Mouse (Mus musculus) MEL (cell line): ENCODE results near the gene Daam1. TPM values are rescaled to one million over a fixed set of nuclear protein-coding genes. Genes with fewer than 3 reads are reported as not detected.

Source experiments
- DNase-seq: peaks from one replicate; pipeline ENCODE4 v3.0.0; 2011; ENCODE audit warnings: low read depth, low spot score
- H3K27ac ChIP-seq: 2 replicates; pipeline ENCODE4 v1.5.1; 2012; ENCODE audit warnings: low read depth, mild to moderate bottlenecking, control low read depth, low read length, moderate library complexity; ENCODE audit not compliant: control insufficient read depth
- H3K27me3 ChIP-seq, 2 experiments: fragments of 150-350 bp in 1 of 2; sonication (generic) in 1 of 2; 2 replicates each; pipeline ENCODE4 v1.6.1; 2012; ENCODE audit warnings: low read length in 2 of 2, mild to moderate bottlenecking in 2 of 2, improper control_type of control experiment in 1 of 2, moderate library complexity in 1 of 2; ENCODE audit not compliant: insufficient read depth in 2 of 2, control insufficient read depth in 1 of 2
- H3K36me3 ChIP-seq, 2 experiments: 2 replicates each; pipeline ENCODE4 v1.6.1; 2012 to 2014; ENCODE audit warnings: low read length in 2 of 2, improper control_type of control experiment in 1 of 2, inconsistent platforms in 1 of 2, mild to moderate bottlenecking in 1 of 2; ENCODE audit not compliant: insufficient read depth in 2 of 2, control insufficient read depth in 1 of 2
- H3K4me1 ChIP-seq, 2 experiments: fragments of 150-350 bp in 1 of 2; sonication (generic) in 1 of 2; 2 replicates each; pipeline ENCODE4 v1.6.1; 2012; ENCODE audit warnings: low read length in 2 of 2, improper control_type of control experiment in 1 of 2, mild to moderate bottlenecking in 1 of 2; ENCODE audit not compliant: insufficient read depth in 2 of 2, control insufficient read depth in 1 of 2
- H3K4me3 ChIP-seq, 2 experiments: fragments of 150-350 bp in 1 of 2; sonication (generic) in 1 of 2; 2 replicates each; pipeline ENCODE4 v1.5.1; 2012; ENCODE audit warnings: low read depth in 2 of 2, low read length in 2 of 2, mild to moderate bottlenecking in 2 of 2, moderate library complexity in 2 of 2, control low read depth in 1 of 2, improper control_type of control experiment in 1 of 2; ENCODE audit not compliant: control insufficient read depth in 1 of 2, insufficient read depth in 1 of 2
- H3K79me2 ChIP-seq: 2 replicates; pipeline ENCODE4 v1.6.1; 2012; ENCODE audit warnings: mild to moderate bottlenecking, low read length, moderate library complexity; ENCODE audit not compliant: control insufficient read depth, poor library complexity, insufficient read depth
- H3K9ac ChIP-seq: 2 replicates; pipeline ENCODE4 v1.6.1; 2012; ENCODE audit warnings: low read depth, mild to moderate bottlenecking, control low read depth, low read length, moderate library complexity; ENCODE audit not compliant: control insufficient read depth, poor library complexity, severe bottlenecking
- H3K9me3 ChIP-seq: fragments of 150-350 bp; sonication (generic); replicated peaks from 2 replicates; pipeline ENCODE4 v1.6.1; 2012; ENCODE audit warnings: mild to moderate bottlenecking, low read length, improper control_type of control experiment, moderate library complexity; ENCODE audit not compliant: insufficient read depth
- BHLHE40 ChIP-seq: IDR thresholded peaks from 2 replicates; pipeline ENCODE4 v1.6.1; 2012; ENCODE audit warnings: low read depth, mild to moderate bottlenecking, inconsistent platforms, low read length, improper control_type of control experiment, borderline replicate concordance
- CHD1 ChIP-seq: IDR thresholded peaks from 2 replicates; pipeline ENCODE4 v1.6.1; 2012; ENCODE audit warnings: low read depth, mild to moderate bottlenecking, inconsistent platforms, low read length, improper control_type of control experiment
- ELF1 ChIP-seq: IDR thresholded peaks from 2 replicates; pipeline ENCODE4 v1.6.1; 2014; ENCODE audit warnings: low read depth, mild to moderate bottlenecking, inconsistent platforms, low read length, improper control_type of control experiment, moderate library complexity
- EP300 ChIP-seq, 2 experiments: IDR thresholded peaks; 2 replicates each; pipeline ENCODE4 v1.6.1; 2011; ENCODE audit warnings: improper control_type of control experiment in 2 of 2, low read length in 2 of 2, low read depth in 1 of 2, mild to moderate bottlenecking in 1 of 2
- ETS1 ChIP-seq: IDR thresholded peaks from 2 replicates; pipeline ENCODE4 v1.6.1; 2012; ENCODE audit warnings: low read depth, mild to moderate bottlenecking, inconsistent platforms, low read length, improper control_type of control experiment, moderate library complexity
- GABPA ChIP-seq: IDR thresholded peaks from 2 replicates; pipeline ENCODE4 v1.6.1; 2012; ENCODE audit warnings: low read depth, mild to moderate bottlenecking, inconsistent platforms, low read length, improper control_type of control experiment, moderate library complexity
- GATA1 ChIP-seq: IDR thresholded peaks from 2 replicates; pipeline ENCODE4 v1.6.1; 2011; ENCODE audit warnings: low read depth, low read length, improper control_type of control experiment
- JUND ChIP-seq: IDR thresholded peaks from 2 replicates; pipeline ENCODE4 v1.6.1; 2011; ENCODE audit warnings: low read depth, mild to moderate bottlenecking, improper control_type of control experiment, low read length
- MEF2A ChIP-seq: IDR thresholded peaks from 2 replicates; pipeline ENCODE4 v1.6.1; 2014; ENCODE audit warnings: low read depth, mild to moderate bottlenecking, inconsistent platforms, low read length, improper control_type of control experiment; ENCODE audit not compliant: poor library complexity, insufficient replicate concordance, severe bottlenecking; ENCODE audit errors: extremely low read depth
- NELFE ChIP-seq: IDR thresholded peaks from 2 replicates; pipeline ENCODE4 v1.6.1; 2011; ENCODE audit warnings: low read depth, low read length, improper control_type of control experiment
- NRF1 ChIP-seq: IDR thresholded peaks from 2 replicates; pipeline ENCODE4 v1.6.1; 2014; ENCODE audit warnings: low read depth, mild to moderate bottlenecking, inconsistent platforms, low read length, improper control_type of control experiment, moderate library complexity; ENCODE audit not compliant: poor library complexity, insufficient read depth, severe bottlenecking
- SIN3A ChIP-seq: IDR thresholded peaks from 2 replicates; pipeline ENCODE4 v1.6.1; 2012; ENCODE audit warnings: low read length, improper control_type of control experiment, inconsistent platforms
- SMC3 ChIP-seq: IDR thresholded peaks from 2 replicates; pipeline ENCODE4 v1.6.1; 2011; ENCODE audit warnings: low read depth, low read length, improper control_type of control experiment
- TAL1 ChIP-seq: IDR thresholded peaks from 2 replicates; pipeline ENCODE4 v1.6.1; 2012; ENCODE audit warnings: mild to moderate bottlenecking, inconsistent platforms, low read length, moderate library complexity, mixed read lengths
- TBP ChIP-seq: IDR thresholded peaks from 2 replicates; pipeline ENCODE4 v1.8.0; 2011; ENCODE audit warnings: low read depth, low read length, improper control_type of control experiment
- ZC3H11A ChIP-seq: IDR thresholded peaks from 2 replicates; pipeline ENCODE4 v1.6.1; 2012; ENCODE audit warnings: low read depth, mild to moderate bottlenecking, inconsistent platforms, low read length, improper control_type of control experiment
- ZKSCAN1 ChIP-seq: IDR thresholded peaks from 2 replicates; pipeline ENCODE4 v1.6.1; 2012; ENCODE audit warnings: low read depth, mild to moderate bottlenecking, inconsistent platforms, low read length, improper control_type of control experiment, moderate library complexity
- ZMIZ1 ChIP-seq: IDR thresholded peaks from 2 replicates; pipeline ENCODE4 v1.6.1; 2012; ENCODE audit warnings: low read depth, mild to moderate bottlenecking, inconsistent platforms, low read length, improper control_type of control experiment, moderate library complexity
- polyA plus RNA-seq, 2 experiments: library from polyadenylated mRNA; stranded (reverse) in 1 of 2; unstranded in 1 of 2; fragments of >175 nt in 1 of 2; fragments of >200 nt in 1 of 2; gene quantifications; 2 replicates each; pipeline versions ENCODE4 v1.2.1 to v1.2.4; 2012; ENCODE audit warnings: low replicate concordance in 2 of 2, low read depth in 1 of 2; ENCODE audit not compliant: insufficient read length in 2 of 2, insufficient read depth in 1 of 2, missing spikeins in 1 of 2
- total RNA-seq: library from RNA; depleted of rRNA; stranded (reverse); fragments of 300-350 nt; gene quantifications from 2 replicates; pipeline ENCODE4 v1.2.3, GENCODE M21; 2012

Gene Daam1
- total and polyA plus RNA-seq, 3 experiments = 9.2 to 12.0 TPM; not detected in 1

GRCm38 (mm10) chr12:71813251-71813650, 17.6 kb upstream of the Daam1 start:
- Histone ChIP-seq H3K79me2 (no peaks in the 10 kb centered on the region), H3K4me1 (no peaks in the 10 kb centered on the region), H3K4me3 (no peak overlapping the region), H3K27me3 (no peaks in the 10 kb centered on the region), H3K27ac (no peak overlapping the region), H3K36me3 (no peaks in the 10 kb centered on the region), H3K9me3 (no peaks in the 10 kb centered on the region), H3K9ac (no peak overlapping the region)
- TF ChIP-seq EP300 (IDR thresholded peaks at IDR 0.05; ENCODE audit: low read depth in 1 of 2, low read length in 2 of 2) = no peak
- TF ChIP-seq ELF1 = no peak
- no peak for TF ChIP-seq ZMIZ1
- no peak for TF ChIP-seq GABPA
- TF ChIP-seq JUND = no peak
- no peak for TF ChIP-seq SMC3
- no peak for TF ChIP-seq GATA1
- no peak for TF ChIP-seq CHD1
- TF ChIP-seq ZC3H11A = no peak
- TF ChIP-seq ETS1 = no peak
- no peak for TF ChIP-seq MEF2A
- no peak for TF ChIP-seq BHLHE40
- TF ChIP-seq NELFE = no peak
- TF ChIP-seq ZKSCAN1 = no peak
- no peak for TF ChIP-seq TAL1
- TF ChIP-seq SIN3A = no peak
- DNase-seq = no peak

GRCm38 (mm10) chr12:71813761-71814160, 17.1 kb upstream of the Daam1 start:
- no peak overlapping the region for H3K4me3 ChIP-seq
- no peak overlapping the region for H3K9ac ChIP-seq
- no peak for TF ChIP-seq TBP
- TF ChIP-seq GABPA = no peak
- no peak for TF ChIP-seq ETS1
- no peak for TF ChIP-seq ZKSCAN1
- no peak for TF ChIP-seq NRF1
- H3K4me1 ChIP-seq = no peaks in the 10 kb centered on the region
- H3K9me3 ChIP-seq = no peaks in the 10 kb centered on the region
- H3K27ac ChIP-seq = no peak overlapping the region
- no peaks in the 10 kb centered on the region for H3K36me3 ChIP-seq
- no peaks in the 10 kb centered on the region for H3K79me2 ChIP-seq
- no peak for DNase-seq
- H3K27me3 ChIP-seq = no peaks in the 10 kb centered on the region
